Mouse (Mus musculus): ENCODE measurements around the gene Lpin1. TPM values are rescaled to one million over a fixed set of nuclear protein-coding genes. Genes with fewer than 3 reads are reported as not detected.

The Lpin1 gene
- total RNA-seq, 2 experiments from 2014 or later: 10.9 to 20.9 TPM

Other genes with a start within 250 kb of the Lpin1 start
- not detected in 2 replicates for gene Ntsr2, start 42.4 kb upstream of the Lpin1 start, total RNA-seq (2015; ENCODE audit: low replicate concordance)
- not detected in 2 replicates for gene Ntsr2, start 42.4 kb upstream of the Lpin1 start, total RNA-seq (2017; ENCODE audit: low replicate concordance)
- gene Greb1, start 189.9 kb upstream of the Lpin1 start, total RNA-seq (2015; ENCODE audit: low replicate concordance): not detected in 2 replicates
- gene Greb1, start 189.9 kb upstream of the Lpin1 start, total RNA-seq (2017; ENCODE audit: low replicate concordance): not detected in 2 replicates
- gene E2f6, start 200.0 kb upstream of the Lpin1 start, total RNA-seq (2015; ENCODE audit: low replicate concordance): 29.6 and 47.8 TPM in 2 replicates
- 19.9 and 33.5 TPM in 2 replicates for gene E2f6, start 200.0 kb upstream of the Lpin1 start, total RNA-seq (2017; ENCODE audit: low replicate concordance)